ENCODE assay signal across 21 mouse cellular contexts in genomic region chr3:88418016-88418415, GRCm38 (mm10). TPM values are rescaled to one million over a fixed set of nuclear protein-coding genes. Genes with fewer than 3 reads are reported as not detected.
A peak's percentile ranks its signal among the peaks of the same experiment; 100 is the strongest.
DNase-seq lines count a peak whose midpoint lies in the region; ATAC-seq and TF ChIP-seq lines count a peak whose summit lies in the region.
"Had no signal": no experiment of that assay in that cellular context is flagged by ENCODE, and none has a peak within 500 bp of the region (broad histone marks: within the 10 kb centered on the region; RNA-seq: fewer than 3 reads in every experiment).

No protein-coding gene starts in this region.

- no peak for TF ChIP-seq EP300 in stomach, postnatal 0 days (optimal IDR thresholded peaks at IDR 0.05)

- no peak overlapping the region for H3K27ac ChIP-seq in kidney, postnatal 0 days
- H3K27ac ChIP-seq in liver, embryonic 15.5 days (replicated peaks), result peak overlapping the region; percentile 6; the same call in 1 of the 2 replicates
- no peak overlapping the region for H3K27ac ChIP-seq in liver, embryonic 12.5 days
- H3K27ac ChIP-seq in neural tube, embryonic 13.5 days (replicated peaks), result no peak overlapping the region
- no peak overlapping the region for H3K27ac ChIP-seq in neural tube, embryonic 15.5 days (replicated peaks)
- H3K27ac ChIP-seq in stomach, postnatal 0 days (replicated peaks), result no peak overlapping the region
- H3K27ac ChIP-seq: embryonic facial prominence, embryonic 12.5 days; forebrain, embryonic 15.5 days; heart, adult 2 months; hindbrain, embryonic 10.5 days; hindbrain, embryonic 14.5 days had no signal

- peaks cover 46% of the 10 kb centered on the region for H3K36me3 ChIP-seq in kidney, postnatal 0 days (ENCODE audit: insufficient read depth, low read length)
- peaks cover 85% of the 10 kb centered on the region for H3K36me3 ChIP-seq in liver, embryonic 15.5 days (replicated peaks)
- H3K36me3 ChIP-seq in liver, embryonic 12.5 days, result peaks cover 85% of the 10 kb centered on the region
- H3K36me3 ChIP-seq in neural tube, embryonic 13.5 days, result peaks cover 83% of the 10 kb centered on the region
- peaks cover 70% of the 10 kb centered on the region for H3K36me3 ChIP-seq in neural tube, embryonic 15.5 days
- H3K36me3 ChIP-seq in stomach, postnatal 0 days (ENCODE audit: control insufficient read depth, insufficient read depth, low read length), result peaks cover 18% of the 10 kb centered on the region

- H3K4me2 ChIP-seq in kidney, postnatal 0 days (ENCODE audit: low read length), result no peak overlapping the region
- H3K4me2 ChIP-seq in liver, embryonic 15.5 days, result no peak overlapping the region
- no peak overlapping the region for H3K4me2 ChIP-seq in liver, embryonic 12.5 days
- no peak overlapping the region for H3K4me2 ChIP-seq in neural tube, embryonic 13.5 days
- no peak overlapping the region for H3K4me2 ChIP-seq in neural tube, embryonic 15.5 days
- H3K4me2 ChIP-seq in stomach, postnatal 0 days (replicated peaks; ENCODE audit: low read depth), result no peak overlapping the region
- H3K4me2 ChIP-seq: embryonic facial prominence, embryonic 12.5 days; forebrain, embryonic 15.5 days; heart, embryonic 11.5 days; hindbrain, embryonic 14.5 days had no signal

- H3K9me3 ChIP-seq in kidney, postnatal 0 days (replicated peaks; ENCODE audit: low read length), result no peaks in the 10 kb centered on the region
- H3K9me3 ChIP-seq in liver, embryonic 15.5 days (replicated peaks), result no peaks in the 10 kb centered on the region
- H3K9me3 ChIP-seq in liver, embryonic 12.5 days (replicated peaks), result no peaks in the 10 kb centered on the region
- no peaks in the 10 kb centered on the region for H3K9me3 ChIP-seq in neural tube, embryonic 13.5 days
- no peaks in the 10 kb centered on the region for H3K9me3 ChIP-seq in neural tube, embryonic 15.5 days (replicated peaks)
- no peaks in the 10 kb centered on the region for H3K9me3 ChIP-seq in stomach, postnatal 0 days (ENCODE audit: control insufficient read depth, low read length)
- H3K9me3 ChIP-seq: embryonic facial prominence, embryonic 12.5 days; forebrain, embryonic 15.5 days; hindbrain, embryonic 10.5 days had no signal

- TF ChIP-seq CTCF in kidney, postnatal 0 days (IDR thresholded peaks at IDR 0.05; ENCODE audit: low read depth), result no peak
- 0 out of 2 replicates have a peak, but pooled peaks have one; percentile 9 for TF ChIP-seq CTCF in stomach, postnatal 0 days (IDR thresholded peaks at IDR 0.05; ENCODE audit: low read depth)

- H3K9ac ChIP-seq in kidney, postnatal 0 days (ENCODE audit: low read depth, low read length), result peak overlapping the region; percentile 23; the same call in 1 of the 2 replicates
- no peak overlapping the region for H3K9ac ChIP-seq in liver, embryonic 15.5 days
- H3K9ac ChIP-seq in liver, embryonic 12.5 days, result no peak overlapping the region
- H3K9ac ChIP-seq in neural tube, embryonic 13.5 days, result 0 out of 2 replicates have a peak overlapping the region, but pooled peaks have one; percentile 17
- no peak overlapping the region for H3K9ac ChIP-seq in neural tube, embryonic 15.5 days (replicated peaks)
- H3K9ac ChIP-seq in stomach, postnatal 0 days (ENCODE audit: low read length), result no peak overlapping the region
- H3K9ac ChIP-seq: embryonic facial prominence, embryonic 12.5 days; forebrain, embryonic 15.5 days; hindbrain, embryonic 14.5 days had no signal

- no peak for ATAC-seq in kidney, postnatal 0 days (replicated peaks; ENCODE audit: low FRiP score, low read depth)
- ATAC-seq in liver, embryonic 15.5 days (ENCODE audit: insufficient read depth), result no peak
- ATAC-seq in liver, embryonic 12.5 days, result no peak
- no peak for ATAC-seq in neural tube, embryonic 13.5 days (ENCODE audit: low read depth)
- no peak for ATAC-seq in neural tube, embryonic 15.5 days (ENCODE audit: low FRiP score)
- ATAC-seq in stomach, postnatal 0 days (ENCODE audit: low FRiP score, low TSS enrichment), result no peak
- ATAC-seq: forebrain, embryonic 15.5 days had no signal

- H3K27me3 ChIP-seq in kidney, postnatal 0 days (ENCODE audit: insufficient read depth, low read length), result no peaks in the 10 kb centered on the region
- H3K27me3 ChIP-seq in liver, embryonic 15.5 days, result no peaks in the 10 kb centered on the region
- H3K27me3 ChIP-seq in liver, embryonic 12.5 days (replicated peaks), result no peaks in the 10 kb centered on the region
- H3K27me3 ChIP-seq in neural tube, embryonic 13.5 days, result no peaks in the 10 kb centered on the region
- no peaks in the 10 kb centered on the region for H3K27me3 ChIP-seq in neural tube, embryonic 15.5 days (replicated peaks)
- H3K27me3 ChIP-seq in stomach, postnatal 0 days (ENCODE audit: control insufficient read depth, insufficient read depth, low read length), result no peaks in the 10 kb centered on the region
- H3K27me3 ChIP-seq: embryonic facial prominence, embryonic 12.5 days; forebrain, embryonic 15.5 days had no signal

- WGBS in kidney, postnatal 0 days, result 69% methylated on average over 6 of the region's 6 CpGs
- 83% methylated on average over 6 of the region's 6 CpGs for WGBS in liver, embryonic 15.5 days (ENCODE audit: insufficient replicate concordance)
- 78% methylated on average over 6 of the region's 6 CpGs for WGBS in liver, embryonic 12.5 days (ENCODE audit: insufficient replicate concordance)
- WGBS in neural tube, embryonic 13.5 days, result 89% methylated on average over 6 of the region's 6 CpGs
- WGBS in neural tube, embryonic 15.5 days, result 85% methylated on average over 6 of the region's 6 CpGs
- 70% methylated on average over 6 of the region's 6 CpGs for WGBS in stomach, postnatal 0 days

- DNase-seq in kidney, postnatal 0 days (ENCODE audit: low spot score), result no peak
- no peak for DNase-seq in kidney, adult 9 months
- no peak for DNase-seq in stomach, postnatal 0 days (ENCODE audit: low spot score)
- DNase-seq in left cerebral cortex, adult 11 months (ENCODE audit: low spot score), result no peak
- DNase-seq: cerebellum, adult 11-12 months; cerebellum, adult 9-10 months; cerebellum, postnatal 25 days; gastrocnemius, postnatal 36 days; heart, adult 2 months had no signal

- no peaks in the 10 kb centered on the region; the same call in 1 of the 2 replicates for H3K4me1 ChIP-seq in kidney, postnatal 0 days (replicated peaks; ENCODE audit: insufficient read depth, low read length)
- H3K4me1 ChIP-seq in liver, embryonic 15.5 days (replicated peaks), result peaks cover 72% of the 10 kb centered on the region
- peaks cover 70% of the 10 kb centered on the region for H3K4me1 ChIP-seq in liver, embryonic 12.5 days
- H3K4me1 ChIP-seq in neural tube, embryonic 13.5 days (replicated peaks), result peaks cover 39% of the 10 kb centered on the region
- H3K4me1 ChIP-seq in neural tube, embryonic 15.5 days, result peaks cover 44% of the 10 kb centered on the region
- H3K4me1 ChIP-seq in stomach, postnatal 0 days (replicated peaks; ENCODE audit: control insufficient read depth, insufficient read depth), result 0 out of 2 replicates have a peak, but pooled peaks cover 4% of the 10 kb centered on the region
- H3K4me1 ChIP-seq: embryonic facial prominence, embryonic 12.5 days had no signal

- H3K4me3 ChIP-seq in kidney, postnatal 0 days (replicated peaks; ENCODE audit: low read depth, low read length), result no peak overlapping the region
- H3K4me3 ChIP-seq in liver, embryonic 15.5 days (replicated peaks), result no peak overlapping the region
- no peak overlapping the region for H3K4me3 ChIP-seq in liver, embryonic 12.5 days
- H3K4me3 ChIP-seq in neural tube, embryonic 13.5 days, result no peak overlapping the region
- no peak overlapping the region for H3K4me3 ChIP-seq in neural tube, embryonic 15.5 days (replicated peaks)
- no peak overlapping the region for H3K4me3 ChIP-seq in stomach, postnatal 0 days (ENCODE audit: low read depth, low read length)
- H3K4me3 ChIP-seq: embryonic facial prominence, embryonic 12.5 days; forebrain, embryonic 15.5 days; heart, adult 2 months; hindbrain, embryonic 10.5 days had no signal

RNA-seq across cellular contexts. Expression of gene Slc25a44, which starts 6.9 kb away (rescaled TPM):
- 17.1 and 17.7 TPM in 2 replicates for polyA plus RNA-seq in kidney, postnatal 0 days (2015; fragmentation: Nextera tagmentation; extraction: Ambion mirVana)
- 10.6 and 12.7 TPM in 2 replicates for polyA plus RNA-seq in liver, embryonic 15.5 days (2015; fragmentation: Nextera tagmentation; extraction: Ambion mirVana)
- polyA plus RNA-seq in liver, embryonic 12.5 days (2016; fragmentation: Nextera tagmentation; extraction: Ambion mirVana), result 14.0 and 14.9 TPM in 2 replicates
- 30.4 and 31.1 TPM in 2 replicates for polyA plus RNA-seq in neural tube, embryonic 13.5 days (2015; fragmentation: Nextera tagmentation; extraction: Ambion mirVana)
- 33.6 and 36.4 TPM in 2 replicates for polyA plus RNA-seq in neural tube, embryonic 15.5 days (2015; fragmentation: Nextera tagmentation; extraction: Ambion mirVana)
- 9.7 and 9.8 TPM in 2 replicates for polyA plus RNA-seq in stomach, postnatal 0 days (2015; fragmentation: Nextera tagmentation; extraction: Ambion mirVana)

RNA-seq across cellular contexts. Expression of gene Pmf1, which starts 7.9 kb away (rescaled TPM):
- 97.5 and 107 TPM in 2 replicates for polyA plus RNA-seq in kidney, postnatal 0 days (2015; fragmentation: Nextera tagmentation; extraction: Ambion mirVana)
- 77.7 and 83.2 TPM in 2 replicates for polyA plus RNA-seq in liver, embryonic 15.5 days (2015; fragmentation: Nextera tagmentation; extraction: Ambion mirVana)
- 104 and 115 TPM in 2 replicates for polyA plus RNA-seq in liver, embryonic 12.5 days (2016; fragmentation: Nextera tagmentation; extraction: Ambion mirVana)
- polyA plus RNA-seq in neural tube, embryonic 13.5 days (2015; fragmentation: Nextera tagmentation; extraction: Ambion mirVana), result 31.6 and 33.5 TPM in 2 replicates
- 25.8 and 52.7 TPM in 2 replicates for polyA plus RNA-seq in neural tube, embryonic 15.5 days (2015; fragmentation: Nextera tagmentation; extraction: Ambion mirVana)
- polyA plus RNA-seq in stomach, postnatal 0 days (2015; fragmentation: Nextera tagmentation; extraction: Ambion mirVana), result 55.6 and 58.1 TPM in 2 replicates

RNA-seq across cellular contexts. Expression of gene Bglap, which starts 33.8 kb away (rescaled TPM):
- not detected in 2 replicates for polyA plus RNA-seq in kidney, postnatal 0 days (2015; fragmentation: Nextera tagmentation; extraction: Ambion mirVana)
- not detected in 2 replicates for polyA plus RNA-seq in liver, embryonic 15.5 days (2015; fragmentation: Nextera tagmentation; extraction: Ambion mirVana)
- polyA plus RNA-seq in liver, embryonic 12.5 days (2016; fragmentation: Nextera tagmentation; extraction: Ambion mirVana), result not detected in 2 replicates
- not detected in 2 replicates for polyA plus RNA-seq in neural tube, embryonic 13.5 days (2015; fragmentation: Nextera tagmentation; extraction: Ambion mirVana)
- polyA plus RNA-seq in neural tube, embryonic 15.5 days (2015; fragmentation: Nextera tagmentation; extraction: Ambion mirVana), result not detected in 2 replicates
- 0.64 TPM in 1 of 2 replicates, not detected in the other for polyA plus RNA-seq in stomach, postnatal 0 days (2015; fragmentation: Nextera tagmentation; extraction: Ambion mirVana)
- polyA plus RNA-seq: cortical plate, adult 2 months; embryonic facial prominence, embryonic 12.5 days; forebrain, embryonic 11.5 days; forebrain, embryonic 15.5 days; heart, adult 2 months; heart, embryonic 11.5 days; heart, embryonic 16.5 days; hindbrain, embryonic 10.5 days; hindbrain, embryonic 14.5 days had no signal

RNA-seq across cellular contexts. Expression of gene Bglap2, which starts 39.5 kb away (rescaled TPM):
- polyA plus RNA-seq in kidney, postnatal 0 days (2015; fragmentation: Nextera tagmentation; extraction: Ambion mirVana), result 4.2 and 7.1 TPM in 2 replicates
- polyA plus RNA-seq in liver, embryonic 15.5 days (2015; fragmentation: Nextera tagmentation; extraction: Ambion mirVana), result 0.28 TPM in 1 of 2 replicates, not detected in the other
- not detected in 2 replicates for polyA plus RNA-seq in liver, embryonic 12.5 days (2016; fragmentation: Nextera tagmentation; extraction: Ambion mirVana)
- polyA plus RNA-seq in neural tube, embryonic 13.5 days (2015; fragmentation: Nextera tagmentation; extraction: Ambion mirVana), result not detected in 2 replicates
- polyA plus RNA-seq in neural tube, embryonic 15.5 days (2015; fragmentation: Nextera tagmentation; extraction: Ambion mirVana), result not detected in 2 replicates
- 20.1 and 24.9 TPM in 2 replicates for polyA plus RNA-seq in stomach, postnatal 0 days (2015; fragmentation: Nextera tagmentation; extraction: Ambion mirVana)
- polyA plus RNA-seq: cortical plate, adult 2 months; embryonic facial prominence, embryonic 12.5 days; forebrain, embryonic 11.5 days; forebrain, embryonic 15.5 days; heart, embryonic 11.5 days; heart, embryonic 16.5 days; hindbrain, embryonic 10.5 days; hindbrain, embryonic 14.5 days had no signal

RNA-seq across cellular contexts. Expression of gene Sema4a, which starts 43.0 kb away (rescaled TPM):
- polyA plus RNA-seq in kidney, postnatal 0 days (2015; fragmentation: Nextera tagmentation; extraction: Ambion mirVana), result 32.6 and 33.3 TPM in 2 replicates
- 25.0 and 26.2 TPM in 2 replicates for polyA plus RNA-seq in liver, embryonic 15.5 days (2015; fragmentation: Nextera tagmentation; extraction: Ambion mirVana)
- polyA plus RNA-seq in liver, embryonic 12.5 days (2016; fragmentation: Nextera tagmentation; extraction: Ambion mirVana), result 14.4 and 17.6 TPM in 2 replicates
- 19.7 and 21.8 TPM in 2 replicates for polyA plus RNA-seq in neural tube, embryonic 13.5 days (2015; fragmentation: Nextera tagmentation; extraction: Ambion mirVana)
- polyA plus RNA-seq in neural tube, embryonic 15.5 days (2015; fragmentation: Nextera tagmentation; extraction: Ambion mirVana), result 28.2 and 28.8 TPM in 2 replicates
- 27.9 and 32.7 TPM in 2 replicates for polyA plus RNA-seq in stomach, postnatal 0 days (2015; fragmentation: Nextera tagmentation; extraction: Ambion mirVana)

Comparison
In these comparisons a context has a peak if more than half of its experiments do, and no peak if none do; other contexts are left out.
1. H3K9ac ChIP-seq: peak in kidney, postnatal 0 days (single experiment) and neural tube, embryonic 13.5 days (single experiment); none in liver, embryonic 15.5 days (single experiment), liver, embryonic 12.5 days (single experiment), neural tube, embryonic 15.5 days (single experiment) and stomach, postnatal 0 days (single experiment).